Mouse (Mus musculus) olfactory bulb, adult 2 months (tissue): ENCODE measurements around the gene Trh.

Experiments used
- CTCF ChIP-seq: fragments of 200-500 bp; IDR thresholded peaks from 2 replicates; pipeline ENCODE4 v1.5.1; 2012; ENCODE audit warnings: low read depth, mild to moderate bottlenecking, low read length, moderate library complexity; ENCODE audit not compliant: insufficient read depth
- POLR2A ChIP-seq: fragments of 200-500 bp; IDR thresholded peaks from 2 replicates; pipeline ENCODE4 v1.6.1; 2012; ENCODE audit warnings: mild to moderate bottlenecking, low read depth, low read length, moderate library complexity; ENCODE audit not compliant: insufficient read depth

DNA sequence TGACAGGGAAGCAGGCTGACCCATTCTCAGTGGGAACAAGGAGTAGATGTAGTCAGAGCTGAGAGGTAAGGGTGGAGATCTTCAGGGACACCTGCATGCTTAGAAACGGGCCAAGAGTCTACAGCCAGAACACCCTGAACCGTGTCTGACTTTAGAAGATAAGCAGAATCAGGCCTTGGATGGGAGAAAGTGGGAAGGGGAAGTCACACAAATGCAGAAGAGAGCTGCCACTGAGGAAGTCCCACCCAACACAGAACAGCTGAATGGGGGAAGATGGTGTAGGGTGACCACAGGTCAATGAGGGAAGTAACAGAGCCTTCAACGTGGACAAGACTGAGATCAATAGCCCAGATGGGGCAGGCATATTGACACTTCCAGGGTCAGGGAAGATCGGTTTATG lies 42.4 kb upstream of the Trh start:
- TF ChIP-seq POLR2A, result no peak
- no peak for TF ChIP-seq CTCF
